Mouse (Mus musculus) cerebellum, adult 9-10 months (tissue): Measurements from ENCODE around the gene Fabp1.

Experiments used
- DNase-seq: peaks from one replicate; pipeline ENCODE4 v3.0.0; 2022

Gene Fabp1

GRCm38 (mm10) chr6:71212471-71212870, 12.8 kb downstream of the Fabp1 start:
- DNase-seq, result no peak

GRCm38 (mm10) chr6:71221501-71221900, 21.9 kb downstream of the Fabp1 start:
- no peak for DNase-seq

- DNase-seq, result no peak
Measured at GRCm38 (mm10) chr6:71224184-71224943, 24.7 kb downstream of the Fabp1 start.

GRCm38 (mm10) chr6:71226544-71226943, 26.9 kb downstream of the Fabp1 start:
- no peak for DNase-seq

- DNase-seq, result no peak
Measured at GRCm38 (mm10) chr6:71227157-71227770, 27.6 kb downstream of the Fabp1 start.

- no peak for DNase-seq
Measured at GRCm38 (mm10) chr6:71235121-71235520, 35.5 kb downstream of the Fabp1 start.

- DNase-seq, result no peak
Measured at GRCm38 (mm10) chr6:71235944-71236343, 36.3 kb downstream of the Fabp1 start.

GRCm38 (mm10) chr6:71236506-71236905, 36.9 kb downstream of the Fabp1 start:
- no peak for DNase-seq

GRCm38 (mm10) chr6:71237031-71237431, 37.4 kb downstream of the Fabp1 start:
- no peak for DNase-seq

- DNase-seq, result no peak
Measured at GRCm38 (mm10) chr6:71239069-71239750, 39.6 kb downstream of the Fabp1 start.

GRCm38 (mm10) chr6:71240831-71241230, 41.2 kb downstream of the Fabp1 start:
- no peak for DNase-seq

- DNase-seq, result no peak
Measured at GRCm38 (mm10) chr6:71242811-71243210, 43.2 kb downstream of the Fabp1 start.

GRCm38 (mm10) chr6:71243258-71243657, 43.6 kb downstream of the Fabp1 start:
- DNase-seq, result no peak

- no peak for DNase-seq
Measured at GRCm38 (mm10) chr6:71248420-71248819, 48.8 kb downstream of the Fabp1 start.

GRCm38 (mm10) chr6:71249615-71250014, 50.0 kb downstream of the Fabp1 start:
- DNase-seq, result no peak

- no peak for DNase-seq
Measured at GRCm38 (mm10) chr6:71250951-71251350, 51.3 kb downstream of the Fabp1 start.

- DNase-seq, result no peak
Measured at GRCm38 (mm10) chr6:71254456-71254855, 54.8 kb downstream of the Fabp1 start.
